Mouse (Mus musculus) kidney, postnatal 36 days (tissue): ENCODE data around the gene Dnm1l.
"Not testable (repeated sequence)": the region's sequence is repeated elsewhere in the genome, so short reads cannot be mapped to it uniquely, and the experiment has no call there.

Experiments used
- DNase-seq, 2 experiments: peaks; one replicate each; pipeline ENCODE4 v3.0.0; 2021 to 2022; ENCODE audit warnings: mixed read lengths in 2 of 2

Gene Dnm1l

DNA sequence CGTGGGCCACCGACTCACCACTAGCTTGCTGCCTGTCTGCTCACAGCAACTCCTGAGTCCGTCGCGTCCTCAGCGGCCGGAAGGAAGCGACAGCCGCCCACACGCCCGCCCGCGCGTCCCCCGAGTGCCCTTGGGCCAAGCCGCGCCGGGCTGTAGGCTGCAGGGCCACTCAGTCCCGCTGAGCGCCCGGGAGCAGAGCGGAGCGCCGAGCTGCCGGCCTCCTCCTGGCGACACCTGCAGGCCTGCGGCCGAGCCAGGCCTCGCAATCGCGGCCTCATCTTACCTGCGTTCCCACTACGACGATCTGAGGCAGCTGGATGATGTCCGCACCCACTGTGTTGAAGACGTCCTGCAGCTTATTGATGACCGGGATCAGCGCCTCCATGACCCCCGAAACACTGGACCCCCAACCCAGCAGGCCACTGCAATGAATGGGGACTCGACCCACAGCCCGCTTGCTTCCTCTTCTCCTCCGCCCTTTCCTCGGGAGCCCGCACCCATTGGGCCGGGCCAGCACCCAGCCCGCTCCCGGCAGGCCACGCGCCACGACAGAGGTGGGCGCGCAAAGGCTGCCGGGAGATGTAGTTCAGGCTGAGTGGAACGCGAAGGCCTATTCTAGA lies at the start of gene Dnm1l:
TSS of gene Dnm1l (minus strand) at position 479 of the 620 bp plus-strand sequence.
- peak; percentile 95 to 98 for DNase-seq

DNA sequence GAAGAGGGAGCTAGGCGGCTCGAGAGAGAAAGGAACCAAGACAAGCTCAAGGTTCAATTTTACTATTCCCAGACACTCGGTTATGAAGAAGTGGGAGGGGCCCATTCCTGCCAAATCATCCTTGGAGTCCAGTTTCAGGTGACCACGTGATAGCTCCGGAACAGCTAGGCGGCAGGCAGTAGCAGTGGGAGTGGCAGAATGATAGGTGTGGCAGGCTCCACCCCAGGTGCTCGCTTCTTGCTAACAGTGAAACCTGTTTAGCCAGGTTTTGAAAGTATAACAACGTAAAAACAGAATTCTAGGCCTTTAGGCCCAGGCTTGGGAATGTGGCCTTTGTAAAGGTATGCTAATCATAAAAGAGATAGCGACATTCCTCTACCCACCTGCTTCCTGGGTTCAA lies 8.5 kb upstream of the Dnm1l start:
- DNase-seq = peak in 1 of 2 experiments; percentile 5

DNA sequence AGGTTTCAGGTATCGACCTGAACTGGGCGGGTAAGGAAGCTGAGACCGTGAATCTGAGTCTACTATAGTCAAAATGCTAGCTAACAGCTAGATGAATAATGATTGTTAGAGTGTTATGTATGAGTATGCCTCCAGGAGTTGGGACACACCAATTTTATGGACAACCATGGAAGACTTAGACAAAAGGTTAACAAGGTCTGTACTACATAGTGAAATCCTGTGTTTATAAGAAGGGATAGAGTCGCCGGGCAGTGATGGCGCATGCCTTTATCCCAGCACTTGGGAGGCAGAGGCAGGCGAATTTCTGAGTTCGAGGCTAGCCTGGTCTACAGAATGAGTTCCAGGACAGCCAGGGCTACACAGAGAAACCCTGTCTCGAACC lies 333 bp upstream of the Dnm1l start:
- DNase-seq = not testable (repeated sequence)

DNA sequence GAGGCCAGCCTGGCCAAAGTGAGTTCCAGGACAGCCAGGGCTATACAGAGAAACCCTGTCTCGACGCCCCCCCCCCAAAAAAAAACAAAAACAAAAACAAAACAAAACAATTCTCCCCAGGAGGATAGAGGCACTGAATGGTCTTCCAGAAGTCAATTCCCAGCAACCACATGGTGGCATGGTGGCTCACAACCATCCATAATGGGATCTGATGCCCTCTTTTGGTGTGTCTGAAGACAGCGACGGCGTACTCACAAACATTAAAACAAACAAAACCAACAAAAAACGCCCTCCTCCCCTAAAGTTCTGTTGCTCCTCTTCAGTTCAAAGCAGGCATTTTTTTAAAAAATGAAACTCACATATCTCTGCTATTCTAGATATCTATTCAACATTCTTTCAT lies 851 bp downstream of the Dnm1l start:
- DNase-seq = peak in 1 of 2 experiments; percentile 4

DNA sequence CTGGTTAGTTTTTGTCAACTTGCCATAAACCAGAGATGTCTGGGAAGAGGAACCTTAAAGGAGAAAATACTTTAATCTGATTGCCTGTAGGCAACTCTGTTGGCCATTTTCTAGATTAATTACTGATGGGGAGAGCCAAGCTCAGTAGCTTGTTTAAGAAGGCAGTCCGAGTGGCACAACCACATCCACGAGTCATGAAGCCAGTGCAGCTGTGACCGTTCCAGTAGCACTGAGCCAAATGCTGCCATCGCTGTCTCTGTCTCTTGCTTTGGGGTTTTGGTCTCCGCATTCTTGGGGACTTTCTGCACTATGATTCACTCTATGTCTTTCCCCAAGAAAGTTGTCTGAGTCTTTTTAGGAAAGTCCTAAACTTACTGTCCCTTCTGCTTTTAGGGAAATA lies 12.3 kb downstream of the Dnm1l start:
- DNase-seq = no peak

DNA sequence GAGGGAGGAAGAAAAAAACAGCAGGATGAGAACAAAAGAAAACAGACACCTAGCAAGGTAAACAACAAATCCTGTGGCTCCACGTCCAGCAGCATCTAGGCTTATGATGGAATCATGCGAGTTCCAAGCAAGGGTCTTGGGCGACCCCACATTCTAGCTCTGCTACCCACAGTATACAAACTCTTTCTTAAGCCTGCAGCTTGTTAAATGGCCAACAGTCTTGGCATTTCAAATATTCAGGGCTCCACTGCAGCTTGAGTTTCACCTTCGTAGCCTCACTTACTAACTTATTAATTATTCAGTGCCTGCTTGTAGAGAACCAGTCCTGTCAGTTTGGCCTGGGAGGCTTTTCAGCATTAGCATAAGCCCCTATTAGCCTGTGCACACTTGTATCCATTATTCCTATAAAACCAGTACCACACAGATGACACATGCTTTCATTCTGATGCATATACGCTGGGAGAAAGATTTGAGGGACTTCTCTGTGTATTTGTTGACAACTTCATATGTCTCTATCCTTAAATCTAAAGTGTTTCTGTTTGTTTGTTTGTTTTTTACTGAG lies 32.9 kb downstream of the Dnm1l start:
- DNase-seq = peak; percentile 9 to 21

DNA sequence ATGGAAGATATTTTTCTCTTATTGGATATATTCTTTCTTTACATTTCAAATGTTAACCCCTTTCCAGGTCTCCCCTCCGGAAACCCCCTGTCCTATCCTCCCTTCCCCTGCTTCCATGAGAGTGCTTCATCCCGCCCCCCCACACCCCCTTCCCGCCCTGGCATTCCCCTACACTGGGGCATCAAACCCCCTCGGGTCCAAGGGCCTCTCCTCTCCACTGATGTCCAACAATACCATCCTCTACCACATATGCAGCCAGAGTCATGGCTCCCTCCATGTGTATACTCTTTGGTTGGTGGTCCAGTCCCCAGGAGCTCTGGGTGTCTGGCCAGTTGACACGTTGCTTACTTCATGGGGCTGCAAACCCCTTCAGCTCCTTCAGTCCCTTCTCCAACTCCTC lies 47.4 kb downstream of the Dnm1l start:
- DNase-seq = no peak

DNA sequence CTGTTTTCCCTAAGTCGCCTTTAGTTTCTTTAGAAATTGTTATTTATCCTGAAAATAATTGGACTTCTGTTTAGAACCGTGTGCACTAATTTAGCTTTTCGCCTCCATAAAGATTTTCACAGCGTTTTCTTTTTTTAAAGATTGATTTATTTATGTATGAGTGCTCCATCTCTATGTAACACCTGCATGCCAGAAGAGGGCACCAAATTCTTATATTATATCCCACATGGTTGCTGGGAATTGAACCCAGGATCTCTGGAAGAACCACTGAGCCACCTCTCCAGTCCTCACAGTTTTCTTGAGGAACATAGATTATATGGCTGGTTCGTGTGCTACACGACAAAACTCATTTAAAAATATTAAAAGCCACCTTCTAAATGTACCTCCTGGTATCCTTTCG lies 54.9 kb downstream of the Dnm1l start:
- no peak for DNase-seq

DNA sequence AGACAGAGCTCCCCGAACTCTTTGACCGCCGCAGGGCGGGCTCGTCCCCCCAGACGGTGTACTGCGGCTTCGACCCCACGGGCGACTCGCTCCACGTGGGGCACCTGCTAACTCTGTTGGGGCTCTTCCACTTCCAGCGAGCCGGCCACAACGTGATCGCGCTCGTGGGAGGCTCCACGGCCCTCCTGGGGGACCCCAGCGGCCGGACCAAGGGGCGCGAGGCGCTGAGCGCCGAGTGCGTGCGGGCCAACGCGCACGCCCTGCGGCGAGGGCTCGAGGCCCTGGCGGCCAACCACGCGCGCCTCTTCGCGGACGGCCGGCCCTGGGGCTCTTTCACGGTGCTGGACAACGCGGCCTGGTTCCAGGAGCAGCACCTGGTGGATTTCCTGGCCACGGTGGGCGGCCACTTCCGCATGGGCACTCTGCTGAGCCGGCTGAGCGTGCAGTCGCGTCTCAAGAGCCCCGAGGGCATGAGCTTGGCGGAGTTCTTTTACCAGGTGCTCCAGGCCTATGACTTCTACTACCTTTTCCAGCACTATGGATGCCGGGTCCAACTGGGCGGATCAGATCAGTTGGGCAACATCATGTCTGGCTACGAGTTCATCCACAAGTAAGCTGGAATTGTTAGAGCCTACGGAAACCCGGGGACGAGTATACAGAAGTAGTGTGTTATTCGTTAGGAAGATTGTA lies 55.5 kb downstream of the Dnm1l start:
- peak; percentile 47 to 64 for DNase-seq

DNA sequence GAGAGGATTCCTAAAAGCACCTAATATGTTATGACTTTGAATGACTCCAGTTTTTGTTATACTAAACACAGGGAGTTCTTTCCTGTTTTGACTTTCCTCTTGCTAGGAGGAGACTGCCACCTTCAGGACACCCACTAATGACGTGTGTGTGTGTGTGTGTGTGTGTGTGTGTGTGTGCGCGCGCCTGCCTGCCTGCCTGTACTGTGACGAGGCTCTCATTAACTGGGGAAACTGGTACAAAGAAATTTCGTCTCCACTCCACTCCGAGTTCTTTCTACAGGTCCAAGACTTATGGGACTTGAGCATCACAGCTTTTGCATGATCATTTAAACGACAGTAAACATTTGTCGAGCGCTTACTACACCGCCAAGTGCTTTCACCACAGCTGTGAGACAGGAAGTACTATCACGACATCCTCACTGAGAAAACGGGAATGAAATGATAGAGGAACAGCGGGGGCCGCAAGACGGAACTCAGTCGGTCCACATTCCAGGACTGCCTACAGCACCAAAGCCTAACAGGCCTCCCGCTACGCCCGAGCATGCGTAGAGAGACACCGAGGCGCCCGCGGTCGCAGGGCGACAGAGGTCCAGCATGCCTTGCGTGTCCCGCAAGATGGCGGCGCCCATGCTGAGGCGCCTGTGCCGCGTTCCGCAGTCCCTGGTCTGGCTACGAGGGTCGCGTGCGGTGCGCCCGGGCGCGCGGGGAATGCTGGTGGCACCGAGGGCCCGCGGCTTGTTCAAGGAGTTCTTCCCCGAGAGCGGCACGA lies 56.2 kb downstream of the Dnm1l start, which contains the start of gene Yars2:
TSS of gene Yars2 (plus strand) at position 597 of the 769 bp plus-strand sequence.
- DNase-seq = peak; percentile 94

DNA sequence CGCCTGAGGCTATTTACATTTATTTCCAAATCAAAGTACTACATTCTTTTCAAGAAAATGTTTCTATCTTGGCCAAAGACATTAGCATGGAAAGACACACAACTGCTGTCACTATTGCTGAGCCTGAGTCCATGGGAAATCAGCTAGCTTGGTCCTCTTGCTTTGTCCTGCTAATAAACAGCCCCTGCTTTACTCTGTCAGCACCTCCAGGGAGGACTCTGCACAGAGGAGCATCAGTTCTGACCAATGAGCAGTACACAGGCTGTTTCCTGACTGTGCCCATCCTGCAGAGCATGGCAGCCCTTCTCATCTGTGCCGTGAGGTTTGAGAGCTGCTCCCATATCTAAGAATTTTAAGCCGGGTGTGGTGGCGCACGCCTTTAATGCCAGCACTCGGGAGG lies 85.0 kb downstream of the Dnm1l start:
- no peak for DNase-seq

DNA sequence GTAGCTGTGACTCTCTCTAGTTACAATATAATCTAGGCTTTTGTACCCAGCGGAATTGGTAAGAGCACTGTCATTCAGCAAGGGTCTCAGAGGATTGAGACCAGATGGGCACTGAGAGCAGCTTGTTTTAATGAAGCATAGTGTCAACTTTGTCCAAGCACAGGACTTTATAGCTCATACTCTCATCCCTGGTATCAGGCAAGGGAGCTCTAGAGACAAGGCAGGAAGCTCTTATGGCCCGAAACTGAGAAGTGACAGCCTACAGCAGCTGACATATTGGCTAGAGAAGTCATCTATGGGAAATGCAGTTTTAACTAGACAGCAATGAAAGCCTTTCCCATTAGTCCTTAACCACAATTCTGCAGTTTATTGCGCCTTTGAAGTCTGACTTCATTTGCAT lies 85.8 kb downstream of the Dnm1l start:
- DNase-seq = no peak

DNA sequence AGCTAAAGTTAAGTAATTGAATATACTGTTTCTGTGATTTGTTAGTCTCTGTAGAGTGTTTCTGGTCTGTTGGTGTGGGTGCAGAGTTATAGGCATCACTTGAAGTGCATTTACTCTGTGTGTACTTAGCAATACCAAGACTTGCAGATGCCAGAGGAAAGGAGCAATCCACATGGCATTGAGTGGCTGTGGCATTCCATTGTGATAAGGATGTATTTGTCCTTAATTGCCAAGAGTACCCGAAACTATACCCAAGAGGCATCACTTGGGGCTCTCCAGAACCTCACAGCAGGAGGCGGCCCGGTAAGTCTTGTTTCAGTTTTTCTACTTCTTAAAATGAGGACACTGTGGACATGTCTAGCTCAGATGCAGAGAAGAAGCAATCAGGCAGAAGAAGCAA lies 96.3 kb downstream of the Dnm1l start:
- no peak for DNase-seq
